Mouse (Mus musculus) right cerebral cortex, postnatal 25 days (tissue): ENCODE measurements around the gene Nav2.

Experiments
- DNase-seq: peaks from one replicate; pipeline ENCODE4 v3.0.0; 2022

The Nav2 gene

DNA sequence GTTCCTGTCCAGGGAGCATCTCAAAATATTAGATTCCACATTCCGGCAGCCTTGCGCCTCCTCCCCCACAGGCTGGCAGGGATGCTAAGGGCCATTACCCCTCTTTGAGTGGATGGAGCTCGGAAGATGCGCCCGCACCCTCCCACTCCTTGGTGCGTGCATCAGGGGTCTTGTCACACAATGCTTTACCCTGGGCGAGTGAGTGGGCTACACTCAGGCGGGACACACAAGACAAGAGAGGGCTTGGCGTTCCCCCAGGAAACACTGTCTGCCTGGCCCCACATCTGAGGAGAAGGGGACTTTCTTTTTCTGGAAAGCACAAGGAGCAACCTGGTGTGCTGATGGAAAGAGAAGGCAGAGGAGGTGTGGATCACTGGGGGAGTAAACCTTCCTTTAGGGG is 631.7 kb downstream of the Nav2 start:
- no peak for DNase-seq

DNA sequence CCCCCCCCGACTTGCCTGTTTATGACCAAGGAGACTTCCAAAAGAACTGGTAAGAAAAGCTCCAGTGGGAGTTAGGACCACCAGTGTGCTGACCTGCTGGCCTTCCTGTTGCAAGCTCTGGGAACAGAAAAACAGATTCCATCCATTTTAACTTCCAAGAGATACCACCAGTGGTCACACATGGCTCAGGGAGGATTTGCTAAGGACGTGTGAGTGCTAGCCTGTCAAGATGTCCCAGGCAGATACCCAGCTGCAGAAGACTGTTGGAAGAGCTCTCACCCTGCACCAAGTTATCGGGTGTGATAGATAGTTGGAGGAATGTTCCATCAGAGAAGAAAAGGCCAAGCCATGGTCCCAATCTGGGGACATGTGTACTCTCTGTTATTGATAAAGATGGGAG is 633.6 kb downstream of the Nav2 start:
- no peak for DNase-seq

DNA sequence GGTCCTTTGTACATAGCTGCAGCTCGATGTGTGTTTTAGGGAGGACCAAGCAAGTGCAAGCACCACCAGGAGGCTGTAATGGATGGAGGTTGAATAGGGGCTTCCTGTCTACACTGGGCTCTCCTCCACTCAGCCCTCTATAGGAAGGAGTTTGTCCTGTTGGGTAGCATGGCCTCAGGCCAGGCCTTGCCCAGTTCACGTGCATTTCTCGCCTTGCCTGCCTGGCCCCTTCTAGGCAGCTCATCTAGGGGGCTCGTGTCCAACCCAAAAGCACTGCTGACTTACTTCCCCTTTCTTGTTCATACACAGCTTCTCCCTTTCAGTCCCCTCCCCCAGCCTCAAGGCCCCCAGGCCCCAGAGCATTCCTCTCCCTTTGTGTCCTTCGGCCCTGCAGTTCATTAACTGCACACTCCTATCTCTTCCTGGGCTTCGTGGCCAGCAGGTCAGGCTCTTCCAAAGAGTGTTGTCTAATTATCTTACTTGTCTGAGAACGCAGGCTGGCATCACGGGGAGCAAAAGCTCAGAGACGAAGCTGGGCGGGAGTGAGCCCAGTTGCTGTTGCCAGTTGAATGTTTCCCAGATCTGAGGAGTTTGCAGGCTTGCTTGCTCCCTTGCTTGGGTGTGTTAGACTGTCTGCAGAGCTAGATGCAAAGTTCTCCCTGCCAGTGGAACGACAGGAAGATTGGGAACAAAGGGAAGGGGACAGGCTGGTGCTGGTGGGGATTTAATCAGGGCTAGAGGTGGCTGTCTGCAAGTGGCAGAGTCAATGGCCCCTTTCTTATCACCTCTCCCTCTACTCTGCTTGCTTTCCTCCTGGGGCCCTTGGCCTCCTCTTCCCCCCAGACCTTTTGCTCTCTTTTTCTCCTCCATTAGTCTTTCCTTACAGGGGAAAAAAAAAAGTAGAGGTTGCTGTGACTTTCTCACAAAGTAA is 636.5 kb downstream of the Nav2 start:
- DNase-seq: no peak

DNA sequence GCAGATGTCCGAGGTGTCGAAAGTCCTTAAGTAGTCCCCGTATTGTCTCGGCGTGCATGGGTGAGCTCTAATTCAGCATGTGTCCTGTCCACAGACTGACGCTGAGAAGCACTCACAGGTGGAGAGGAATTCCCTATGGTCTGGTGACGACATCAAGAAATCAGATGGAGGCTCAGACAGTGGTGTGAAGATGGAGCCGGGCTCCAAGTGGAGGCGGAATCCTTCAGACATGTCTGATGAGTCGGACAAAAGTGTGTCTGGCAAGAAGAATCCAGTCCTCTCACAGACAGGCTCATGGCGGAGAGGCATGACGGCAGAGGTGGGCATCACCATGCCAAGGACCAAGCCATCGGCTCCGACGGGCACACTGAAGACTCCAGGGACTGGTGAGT is 637.2 kb downstream of the Nav2 start:
- DNase-seq: no peak

DNA sequence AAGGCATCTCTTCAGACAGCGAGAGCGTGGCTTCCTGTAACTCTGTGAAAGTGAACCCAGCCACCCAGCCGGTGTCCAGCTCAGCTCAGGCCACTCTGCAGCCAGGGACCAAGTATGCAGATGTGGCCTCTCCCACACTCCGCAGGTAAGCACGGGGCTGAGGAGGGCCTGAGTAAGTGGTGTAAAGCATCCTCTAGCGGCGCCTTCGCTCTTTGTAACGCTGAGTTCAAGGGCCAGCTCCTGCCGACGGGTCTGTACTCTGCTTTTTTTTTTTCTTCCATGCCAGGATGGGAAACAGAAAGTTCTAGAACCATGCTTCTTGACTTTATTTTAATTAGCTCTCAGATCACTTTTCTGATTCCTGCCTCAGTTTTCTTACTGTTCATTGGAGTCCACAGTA is 639.9 kb downstream of the Nav2 start:
- no peak for DNase-seq

DNA sequence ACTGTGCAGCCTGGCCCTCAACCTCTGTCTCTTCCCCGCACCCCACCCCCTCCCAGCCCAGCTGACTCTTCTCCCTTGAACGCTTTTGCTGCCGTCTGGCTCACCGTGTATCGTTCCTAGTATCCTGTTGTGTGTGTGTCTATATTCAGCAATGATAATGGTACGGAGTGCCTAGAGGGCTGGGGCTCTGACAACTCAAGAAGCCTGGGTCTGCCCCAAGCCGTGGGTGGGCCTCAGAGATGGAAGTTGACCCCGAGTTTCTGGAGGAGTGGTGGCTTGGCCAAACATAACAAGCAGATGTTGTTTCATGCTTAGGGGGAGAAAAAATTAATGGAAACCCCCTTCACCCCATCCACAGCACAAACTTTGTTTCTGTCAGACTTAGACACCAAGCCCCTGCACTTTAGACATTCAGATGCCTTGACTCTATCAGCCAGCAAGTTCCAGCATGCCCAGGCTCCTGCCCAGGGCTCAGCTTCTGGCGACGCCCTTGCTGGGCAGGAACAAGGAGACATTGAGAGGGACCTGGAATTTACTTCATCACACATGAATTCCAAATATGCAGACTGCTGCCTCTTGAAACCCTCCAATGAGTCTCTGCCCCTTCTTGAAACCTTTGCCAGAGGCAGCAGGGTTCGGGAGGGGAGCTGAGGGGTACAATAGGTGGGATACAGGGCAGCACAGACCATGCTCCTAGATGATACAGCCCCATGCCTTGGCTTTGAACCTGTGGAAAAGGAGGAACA is 644.9 kb downstream of the Nav2 start:
- DNase-seq: no peak

DNA sequence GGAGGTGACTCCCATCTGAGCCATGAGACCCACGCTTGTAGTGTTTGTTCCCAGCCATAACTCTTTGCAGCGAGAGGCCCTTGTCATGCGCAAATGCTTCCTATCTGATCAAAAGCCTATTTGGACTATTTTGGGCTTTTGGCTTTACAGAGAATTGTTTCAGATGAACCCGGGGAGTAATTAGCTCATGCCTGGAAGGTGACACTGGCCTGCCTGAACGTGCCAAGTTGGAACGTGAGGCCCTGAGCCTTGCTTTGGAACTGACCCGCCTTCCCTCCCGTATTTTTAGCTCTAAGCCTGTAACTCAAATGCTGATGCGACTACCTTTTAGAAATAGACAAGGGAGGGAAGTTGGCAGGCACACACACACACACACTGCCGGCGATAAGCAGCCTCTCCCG is 649.7 kb downstream of the Nav2 start:
- no peak for DNase-seq

DNA sequence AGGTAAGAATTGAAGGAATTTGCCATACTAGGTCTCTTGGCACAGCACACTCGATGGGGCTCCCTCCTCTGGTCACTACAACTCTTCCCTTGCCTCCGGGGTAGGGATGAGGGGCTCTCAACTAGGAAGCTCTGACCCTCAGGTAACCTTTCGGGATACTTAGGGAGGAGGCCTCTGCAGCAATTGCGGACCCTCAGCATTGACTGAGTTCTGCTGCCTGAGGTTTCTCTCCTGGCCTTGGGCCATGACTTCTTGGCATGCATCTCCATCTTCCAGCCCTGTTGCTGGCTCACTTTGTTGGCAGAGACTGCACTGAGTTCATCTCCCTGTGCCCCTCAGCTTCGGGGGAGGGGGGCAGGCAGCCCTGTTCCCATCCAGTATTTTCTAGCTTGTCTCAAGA is 650.4 kb downstream of the Nav2 start:
- DNase-seq: no peak

DNA sequence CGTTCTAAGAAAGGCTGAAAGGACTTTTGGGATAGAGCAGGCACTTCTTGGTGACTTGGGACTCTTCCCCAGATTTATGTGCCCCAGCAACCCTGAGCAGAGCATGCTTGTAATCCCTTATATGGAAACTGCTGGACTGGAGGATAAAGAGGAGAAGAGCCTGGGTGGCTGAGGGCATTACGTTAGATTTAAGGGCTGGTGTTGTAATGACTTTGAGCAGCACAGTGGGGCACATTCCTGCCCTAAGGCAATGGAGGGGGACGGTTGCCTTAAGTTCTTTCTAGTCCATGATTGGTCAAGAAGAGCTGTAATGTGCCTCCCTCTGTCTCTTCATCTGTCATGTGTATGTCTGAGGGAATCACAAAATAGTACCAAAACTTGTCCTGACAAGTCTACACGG is 651.5 kb downstream of the Nav2 start:
- DNase-seq: no peak

DNA sequence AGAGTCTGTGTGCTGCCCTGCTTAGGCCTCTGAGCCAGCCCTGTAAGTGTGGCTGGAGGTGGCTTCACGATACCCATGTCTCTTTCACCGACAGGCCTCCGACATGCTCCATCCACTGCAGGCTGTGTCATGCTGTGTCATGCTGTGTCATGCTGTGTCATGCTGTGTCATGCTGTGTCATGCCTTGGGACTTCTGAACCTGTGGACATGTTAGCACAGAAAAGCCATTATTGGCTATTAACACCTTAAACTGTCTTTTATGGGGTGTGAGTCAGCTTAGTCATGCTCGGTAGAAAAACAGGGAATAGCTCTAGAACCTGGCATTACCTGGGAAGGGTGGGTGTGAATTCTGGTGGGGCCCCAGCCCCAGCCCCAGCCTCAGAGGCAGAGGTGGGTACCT is 653.9 kb downstream of the Nav2 start:
- DNase-seq: no peak

DNA sequence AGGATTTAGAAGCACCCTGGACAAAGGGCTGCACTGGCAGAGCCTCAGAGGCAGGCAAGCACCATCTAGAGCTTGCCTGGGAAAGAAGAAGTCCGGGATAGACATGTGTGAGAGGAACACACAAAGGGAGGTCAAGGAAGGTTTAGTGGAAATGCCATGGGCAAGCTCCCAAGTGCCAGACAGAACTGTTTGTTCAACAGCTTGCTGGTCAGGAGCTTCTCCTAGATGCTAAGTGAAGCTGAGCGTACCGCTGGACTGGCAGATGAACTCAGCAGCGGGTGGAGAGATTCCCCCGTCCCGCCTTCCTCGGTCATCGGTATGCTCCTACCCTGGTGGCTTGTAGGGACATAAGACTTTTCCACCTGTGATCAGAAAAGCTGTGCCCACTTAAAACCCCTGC is 654.3 kb downstream of the Nav2 start:
- no peak for DNase-seq

DNA sequence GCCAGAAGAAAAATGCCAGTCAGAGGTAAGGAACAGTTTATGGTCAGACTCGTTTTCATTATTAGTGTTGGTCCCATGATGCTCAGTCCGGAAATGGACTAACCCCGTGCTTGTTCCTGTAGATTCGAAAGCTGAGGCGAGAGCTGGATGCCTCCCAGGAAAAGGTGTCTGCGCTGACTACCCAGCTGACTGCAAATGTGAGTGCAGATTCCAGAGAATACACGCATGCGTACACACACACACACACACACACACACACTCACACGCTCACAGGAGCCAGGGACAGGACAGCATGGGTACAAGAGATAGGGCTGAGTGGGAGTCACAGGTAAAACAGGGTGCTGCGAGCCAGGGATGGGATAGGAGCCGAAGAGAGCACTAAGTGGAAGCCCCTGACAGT is 656.6 kb downstream of the Nav2 start:
- DNase-seq: no peak

DNA sequence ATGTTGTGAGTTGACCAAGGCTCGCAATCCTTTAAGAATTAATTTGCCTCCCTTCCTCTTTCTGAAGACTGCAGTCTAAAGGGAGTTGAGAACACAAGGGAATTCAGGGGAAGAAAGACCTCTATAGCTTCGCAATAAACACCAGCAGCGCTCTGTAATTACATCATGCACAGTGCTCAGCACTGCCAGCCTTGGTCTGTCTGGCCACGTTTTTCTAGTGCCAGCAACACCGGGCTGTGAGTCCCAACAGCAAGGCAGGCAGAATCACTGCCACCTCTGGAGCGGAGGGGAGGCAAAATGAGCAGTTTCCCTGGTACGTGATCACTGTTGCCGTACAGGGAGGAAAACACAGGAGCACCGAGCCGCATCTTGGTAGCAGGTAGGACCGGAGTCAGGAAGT is 657.3 kb downstream of the Nav2 start:
- peak; percentile 43 for DNase-seq

DNA sequence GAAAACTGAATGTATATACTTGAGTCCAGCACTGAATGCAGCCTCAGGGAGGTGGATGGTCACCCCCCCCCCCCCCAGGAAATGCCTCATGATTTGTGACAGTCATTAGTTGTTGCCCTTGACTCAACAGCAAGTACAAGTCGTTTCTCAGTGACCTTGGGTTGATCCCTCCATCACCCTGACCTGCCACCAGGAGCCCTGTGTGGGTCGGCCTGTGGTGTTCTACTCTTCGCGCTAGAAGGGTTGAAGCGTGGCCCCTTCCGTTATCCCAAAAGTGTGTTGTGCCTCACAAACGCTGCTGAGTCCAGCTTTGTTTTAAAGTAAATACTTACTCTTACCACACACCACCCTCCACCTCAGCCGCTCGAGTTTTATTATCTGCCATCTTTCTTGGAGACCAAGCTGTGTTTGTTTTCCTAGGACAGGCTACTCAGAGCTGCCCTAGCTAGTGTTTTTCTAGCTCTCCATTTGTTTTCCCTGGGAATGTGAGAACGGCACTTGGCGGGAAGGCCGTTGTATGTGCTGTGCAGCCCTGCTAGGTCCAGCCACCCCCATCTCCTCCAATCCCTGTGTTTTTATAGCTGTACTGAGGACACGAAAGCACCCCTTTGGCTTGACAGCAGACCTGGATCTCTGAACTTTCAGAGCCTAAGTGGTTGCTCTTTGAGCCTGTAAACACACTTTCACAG is 659.0 kb downstream of the Nav2 start:
- no peak for DNase-seq

DNA sequence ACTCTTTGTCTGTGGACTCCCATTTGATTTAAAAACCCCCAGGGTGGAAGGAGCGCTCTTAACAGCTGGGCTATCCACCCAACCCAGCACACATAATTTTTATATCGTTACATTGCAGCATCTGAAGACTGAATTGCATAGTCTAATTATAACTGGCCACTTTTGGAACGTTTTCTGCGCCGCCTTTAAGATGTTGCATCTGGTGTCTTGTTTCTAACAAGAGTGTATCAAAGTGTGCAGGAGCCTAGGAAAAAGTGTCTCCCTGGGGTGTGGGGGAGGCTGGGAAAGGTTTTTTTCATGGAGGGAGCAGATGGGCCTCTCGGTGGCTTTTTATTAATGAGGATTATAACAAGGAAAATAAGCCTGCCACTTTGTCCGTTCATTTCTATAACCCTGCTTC is 661.1 kb downstream of the Nav2 start:
- DNase-seq: peak; percentile 44

DNA sequence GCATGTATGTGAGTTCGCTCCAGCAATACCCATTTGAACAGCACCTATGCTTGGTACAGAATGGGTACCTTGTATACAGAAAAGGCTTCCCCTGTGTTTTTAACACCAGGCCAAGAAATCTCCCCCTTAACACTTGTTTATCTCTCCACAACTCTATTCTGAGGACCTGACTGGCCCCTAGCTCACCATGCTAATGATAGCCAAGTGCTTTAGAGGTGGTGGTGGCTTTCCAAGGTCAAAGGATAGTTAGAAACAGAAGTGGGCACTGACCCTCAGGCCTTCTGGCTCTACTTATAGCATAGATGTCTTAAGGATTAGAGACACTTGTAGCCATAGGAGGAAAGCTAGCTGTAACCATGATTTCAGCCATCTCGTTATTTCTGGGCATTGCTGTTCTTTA is 663.1 kb downstream of the Nav2 start:
- no peak for DNase-seq

DNA sequence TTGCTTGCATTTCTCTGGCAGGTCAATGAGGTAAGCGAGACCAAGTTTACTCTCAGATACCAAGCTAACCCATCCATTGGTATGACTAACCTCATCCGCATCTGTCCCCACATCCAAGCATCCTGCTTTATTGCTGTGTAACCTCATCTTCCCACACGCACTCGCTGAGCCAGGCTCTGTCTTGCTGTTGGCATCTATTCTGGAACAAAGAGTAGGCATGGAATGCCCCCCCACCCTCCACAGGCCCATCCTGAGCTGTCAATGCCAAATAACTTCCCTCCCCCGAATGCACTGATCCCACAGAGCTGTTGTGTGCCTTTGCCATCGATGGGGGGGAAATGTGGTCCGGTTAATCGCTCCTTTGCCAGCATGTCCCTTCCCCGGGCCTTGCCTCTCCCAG is 666.7 kb downstream of the Nav2 start:
- DNase-seq: no peak

DNA sequence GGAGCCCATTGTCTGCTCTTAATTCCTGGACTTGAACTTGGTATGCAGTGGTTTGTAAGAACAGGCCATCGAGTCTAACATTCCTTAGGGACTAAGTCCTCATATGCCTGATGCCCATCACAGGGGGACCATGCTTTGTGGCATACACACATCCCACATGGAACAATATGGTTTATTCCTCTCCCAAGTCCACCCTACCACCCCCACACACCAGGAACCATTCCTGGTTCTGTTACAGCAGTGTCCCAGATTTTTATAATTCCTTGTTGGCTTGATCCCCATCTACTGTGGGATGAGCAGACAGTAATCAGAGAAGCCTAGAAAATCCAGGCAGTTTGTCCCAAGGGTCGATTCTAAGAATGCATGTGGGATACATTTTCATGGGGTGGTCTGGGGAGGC is 668.6 kb downstream of the Nav2 start:
- no peak for DNase-seq

DNA sequence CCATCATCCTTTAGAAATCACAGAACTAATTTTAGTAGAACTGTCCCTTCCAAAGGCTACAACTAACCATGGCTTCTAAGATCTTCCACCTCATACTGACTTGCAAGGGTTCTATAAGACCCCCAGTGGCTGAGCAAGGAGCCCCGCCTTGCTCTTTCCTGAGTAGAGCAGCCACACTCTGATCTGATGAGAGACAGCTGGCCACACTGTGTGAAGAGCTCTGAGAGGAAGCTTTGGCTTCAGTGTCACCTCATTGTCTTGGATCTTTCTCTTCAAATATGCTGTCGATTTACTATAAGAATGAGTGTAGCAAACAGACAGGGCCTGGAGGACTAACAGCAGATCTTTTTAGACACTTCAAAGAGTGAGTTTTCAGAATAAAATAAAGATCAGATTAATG is 673.4 kb downstream of the Nav2 start:
- DNase-seq: no peak

DNA sequence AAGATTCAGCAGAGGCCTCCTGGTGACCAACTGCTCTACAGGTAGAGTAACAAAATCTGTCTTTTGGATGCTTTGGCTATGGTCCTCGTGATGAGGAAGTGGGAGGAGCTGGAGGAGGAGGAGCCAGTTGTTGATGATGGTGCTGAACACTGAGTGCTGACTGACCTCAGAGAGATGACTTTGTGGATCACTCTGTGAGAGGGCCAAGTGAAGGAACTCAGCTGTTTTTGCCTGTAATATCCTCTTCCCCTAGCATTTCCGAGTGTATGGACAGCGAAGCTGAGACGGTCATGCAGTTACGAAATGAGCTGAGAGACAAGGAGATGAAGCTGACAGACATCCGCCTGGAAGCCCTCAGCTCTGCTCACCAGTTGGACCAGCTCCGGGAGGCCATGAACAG is 674.0 kb downstream of the Nav2 start:
- DNase-seq: no peak

DNA sequence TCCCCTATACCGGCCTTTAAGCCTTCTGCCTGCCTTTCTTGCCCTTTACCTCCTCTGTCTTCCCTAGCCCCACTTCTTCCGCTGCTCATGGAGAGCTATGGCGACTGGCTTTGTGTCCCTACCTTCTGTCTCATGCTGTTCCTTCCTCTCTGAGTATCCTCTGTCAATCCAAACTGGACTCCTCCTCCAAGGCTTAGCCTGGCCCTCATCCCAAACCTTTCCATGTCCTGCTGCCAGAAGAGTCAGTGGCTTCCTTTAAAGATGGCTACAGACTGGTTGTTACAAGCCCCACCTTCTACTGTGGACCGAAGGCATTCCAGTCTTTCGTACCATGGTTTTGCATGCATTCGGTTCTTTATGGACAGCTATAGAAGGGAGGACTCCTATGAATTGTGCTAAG is 674.7 kb downstream of the Nav2 start:
- DNase-seq: no peak

DNA sequence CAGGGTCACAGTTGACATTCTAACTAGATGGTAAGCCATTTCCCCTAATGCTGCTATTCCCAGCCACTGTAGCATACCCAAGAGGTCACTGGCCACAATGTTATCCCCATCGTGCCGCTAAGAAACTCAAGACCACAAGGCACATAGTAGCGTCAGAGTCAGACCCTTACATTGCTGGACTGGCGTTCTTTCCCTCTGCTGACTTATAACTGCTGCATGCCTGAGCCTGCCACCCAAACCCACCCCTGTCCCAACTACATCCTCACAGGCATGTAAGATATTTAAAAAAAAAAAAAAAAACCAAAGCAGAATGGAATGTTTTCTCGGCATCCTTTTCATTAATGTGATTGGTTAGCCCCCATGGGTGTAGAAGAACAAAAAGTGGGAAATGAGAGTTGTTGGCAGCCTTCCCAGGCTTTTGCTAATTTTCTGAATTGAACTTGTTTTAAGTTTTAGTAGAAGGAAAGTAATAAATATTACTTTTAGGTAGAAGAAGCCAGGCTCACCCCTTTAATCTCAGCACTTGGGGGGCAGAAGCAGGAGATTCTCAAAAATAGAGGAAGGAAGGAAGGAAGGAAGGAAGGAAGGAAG is 678.1 kb downstream of the Nav2 start:
- no peak for DNase-seq

DNA sequence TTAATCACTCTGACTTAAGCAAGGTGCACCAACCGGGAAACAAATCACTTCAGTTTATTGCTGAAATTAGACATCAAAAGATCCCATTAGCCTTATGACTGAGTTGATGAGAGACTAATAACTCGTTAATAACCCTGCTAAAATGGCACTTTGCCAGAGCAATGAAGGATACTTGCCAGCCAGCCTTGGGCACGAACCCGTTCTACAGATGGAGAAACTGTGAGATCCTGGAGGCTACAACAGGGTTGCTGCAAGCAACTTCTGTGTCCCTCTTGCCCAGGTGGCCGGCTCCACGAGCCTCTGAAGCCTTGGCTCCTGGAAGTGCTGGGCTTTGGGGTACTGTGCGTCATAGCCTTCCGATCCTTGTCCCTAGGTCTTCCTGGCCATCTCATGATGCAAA is 681.1 kb downstream of the Nav2 start:
- DNase-seq: no peak

DNA sequence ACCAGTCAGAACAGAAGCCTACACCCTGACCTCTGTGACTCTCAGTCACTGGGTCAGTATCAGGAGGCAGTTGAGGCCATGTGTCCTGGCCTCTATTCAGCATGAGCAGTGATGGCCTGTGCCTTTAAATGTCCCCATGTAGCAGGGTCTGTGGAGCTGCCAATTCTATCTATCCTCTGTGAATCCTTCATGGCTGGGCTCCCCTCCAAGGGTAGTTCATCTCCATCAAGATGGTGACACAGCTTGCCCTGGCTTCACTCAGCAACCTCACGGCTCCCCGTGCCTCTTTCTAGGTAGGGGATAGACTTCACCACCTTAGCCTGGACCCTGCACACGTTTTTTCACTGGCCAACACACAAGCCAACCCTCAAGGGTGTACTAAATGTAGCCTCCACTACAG is 689.3 kb downstream of the Nav2 start:
- DNase-seq: no peak
